Mouse (Mus musculus) heart, adult 9 months (tissue): Measurements from ENCODE around the gene Abcd4.

Experiments used
- DNase-seq, 2 experiments: peaks; one replicate each; pipeline ENCODE4 v3.0.0; 2022; ENCODE audit warnings: low spot score in 2 of 2

Gene Abcd4

GRCm38 (mm10) chr12:84571466-84572340, 45.5 kb downstream of the Abcd4 start:
- DNase-seq: no peak

- no peak for DNase-seq
Measured at GRCm38 (mm10) chr12:84570694-84571415, 46.4 kb downstream of the Abcd4 start.

- no peak for DNase-seq
Measured at GRCm38 (mm10) chr12:84569976-84570693, 47.1 kb downstream of the Abcd4 start.

- no peak for DNase-seq
Measured at GRCm38 (mm10) chr12:84569336-84569970, 47.8 kb downstream of the Abcd4 start, which contains the start of gene Vsx2. TSS of gene Vsx2 (plus strand) at chr12:84569762.

GRCm38 (mm10) chr12:84567576-84567975, 49.6 kb downstream of the Abcd4 start:
- DNase-seq: no peak

- no peak for DNase-seq
Measured at GRCm38 (mm10) chr12:84562558-84562957, 54.7 kb downstream of the Abcd4 start.

- DNase-seq: no peak
Measured at GRCm38 (mm10) chr12:84555218-84555617, 62.0 kb downstream of the Abcd4 start.
